Mouse (Mus musculus) heart, embryonic 14.5 days (tissue): Measurements from ENCODE around the gene Srebf1. TPM values are rescaled to one million over a fixed set of nuclear protein-coding genes. Genes with fewer than 3 reads are reported as not detected.
A peak's percentile ranks its signal among the peaks of the same experiment; 100 is the strongest.

ENCODE experiments used
- ATAC-seq: fragments of 200-750 bp; cut with Nextera tagmentation; 2 replicates; pipeline ENCODE4 v1.8.0; 2017; ENCODE audit warnings: low read depth, moderate TSS enrichment; ENCODE audit not compliant: insufficient number of reproducible peaks, insufficient read depth, low FRiP score
- H3K27ac ChIP-seq, 2 experiments: fragments of 200-500 bp in 1 of 2; fragments of 300-500 bp in 1 of 2; sonication (generic) in 1 of 2; replicated peaks in 1 of 2; 2 replicates each; pipeline ENCODE4 v1.5.1; 2012 to 2014; ENCODE audit warnings: low read depth in 2 of 2, low read length in 2 of 2, control low read depth in 1 of 2, mild to moderate bottlenecking in 1 of 2, mixed read lengths in 1 of 2; ENCODE audit not compliant: control insufficient read depth in 1 of 2, insufficient read depth in 1 of 2
- H3K27me3 ChIP-seq: fragments of 300-500 bp; sonication (generic); 2 replicates; pipeline ENCODE4 v1.6.1; 2014; ENCODE audit warnings: mild to moderate bottlenecking, low read length, control low read depth; ENCODE audit not compliant: control insufficient read depth, insufficient read depth
- H3K36me3 ChIP-seq: fragments of 300-500 bp; sonication (generic); 2 replicates; pipeline ENCODE4 v1.6.1; 2014; ENCODE audit warnings: mild to moderate bottlenecking, control low read depth, low read length, mixed read lengths; ENCODE audit not compliant: control insufficient read depth, insufficient read depth
- H3K4me1 ChIP-seq, 2 experiments: fragments of 200-500 bp in 1 of 2; fragments of 300-500 bp in 1 of 2; sonication (generic) in 1 of 2; 2 replicates each; pipeline ENCODE4 v1.6.1; 2012 to 2014; ENCODE audit warnings: low read length in 2 of 2, control low read depth in 1 of 2, mixed read lengths in 1 of 2; ENCODE audit not compliant: control insufficient read depth in 2 of 2, insufficient read depth in 2 of 2
- H3K4me2 ChIP-seq: fragments of 300-500 bp; sonication (generic); 2 replicates; pipeline ENCODE4 v1.6.1; 2014; ENCODE audit warnings: mild to moderate bottlenecking, low read length
- H3K4me3 ChIP-seq, 2 experiments: fragments of 200-500 bp in 1 of 2; fragments of 300-500 bp in 1 of 2; sonication (generic) in 1 of 2; 2 replicates each; pipeline ENCODE4 v1.5.1; 2012 to 2014; ENCODE audit warnings: low read length in 2 of 2, mild to moderate bottlenecking in 2 of 2, control low read depth in 1 of 2, low read depth in 1 of 2, moderate library complexity in 1 of 2; ENCODE audit not compliant: control insufficient read depth in 1 of 2, insufficient read depth in 1 of 2
- H3K9ac ChIP-seq: fragments of 300-500 bp; sonication (generic); 2 replicates; pipeline ENCODE4 v1.6.1; 2014; ENCODE audit warnings: mild to moderate bottlenecking, low read length
- H3K9me3 ChIP-seq: fragments of 300-500 bp; sonication (generic); 2 replicates; pipeline ENCODE4 v1.6.1; 2016; ENCODE audit warnings: low read length, control low read depth; ENCODE audit not compliant: control insufficient read depth
- WGBS: fragments of 180-500 bp; shearing (Covaris S2); extraction: QIAGEN DNeasy Blood & Tissue Kit; methylation state at CpG from one replicate; pipeline ENCODE4 v1.1.7; 2014; 5-methylcytosine and 5-hydroxymethylcytosine counted together
- polyA plus RNA-seq: library from polyadenylated mRNA; unstranded; fragments of >200 nt; fragmentation: Nextera tagmentation; extraction: Ambion mirVana; gene quantifications from 2 replicates; pipeline ENCODE4 v1.2.1, GENCODE M21; 2014

Srebf1 gene
- polyA plus RNA-seq, 1 experiment from 2014 or later: 37.9 TPM

DNA sequence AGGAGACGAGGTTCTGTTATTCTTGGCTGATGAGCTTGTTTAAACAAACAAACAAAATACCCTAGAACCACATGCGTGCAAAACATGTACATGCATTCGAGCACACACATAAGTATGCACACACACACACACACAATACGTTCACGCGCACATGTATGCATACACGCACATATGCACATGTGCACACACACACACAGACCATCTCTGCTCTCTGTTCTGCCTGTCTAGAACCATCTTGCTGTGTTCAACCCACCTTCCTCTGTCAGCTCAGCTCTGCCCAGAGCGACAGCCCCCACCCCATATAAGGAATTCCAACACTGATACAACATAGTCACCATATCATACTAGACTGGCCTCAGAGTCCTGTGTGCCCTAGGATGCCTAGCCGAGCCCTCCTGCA lies 34.3 kb upstream of the Srebf1 start:
- Histone ChIP-seq H3K36me3 (peaks cover 33% of the 10 kb centered on the region), H3K4me1 (peaks cover 33 to 42% of the 10 kb centered on the region in 2 experiments), H3K4me2 (no peak overlapping the region), H3K27me3 (no peaks in the 10 kb centered on the region), H3K9me3 (no peaks in the 10 kb centered on the region), H3K9ac (no peak overlapping the region), H3K4me3 (no peak overlapping the region), H3K27ac (peak overlapping the region in 1 of 2 experiments; percentile 10; a peak in 2 of 4 replicates)
- 70% methylated on average over 9 of the region's 9 CpGs for WGBS
- ATAC-seq: peak; percentile 29; the same call in 1 of the 2 replicates

DNA sequence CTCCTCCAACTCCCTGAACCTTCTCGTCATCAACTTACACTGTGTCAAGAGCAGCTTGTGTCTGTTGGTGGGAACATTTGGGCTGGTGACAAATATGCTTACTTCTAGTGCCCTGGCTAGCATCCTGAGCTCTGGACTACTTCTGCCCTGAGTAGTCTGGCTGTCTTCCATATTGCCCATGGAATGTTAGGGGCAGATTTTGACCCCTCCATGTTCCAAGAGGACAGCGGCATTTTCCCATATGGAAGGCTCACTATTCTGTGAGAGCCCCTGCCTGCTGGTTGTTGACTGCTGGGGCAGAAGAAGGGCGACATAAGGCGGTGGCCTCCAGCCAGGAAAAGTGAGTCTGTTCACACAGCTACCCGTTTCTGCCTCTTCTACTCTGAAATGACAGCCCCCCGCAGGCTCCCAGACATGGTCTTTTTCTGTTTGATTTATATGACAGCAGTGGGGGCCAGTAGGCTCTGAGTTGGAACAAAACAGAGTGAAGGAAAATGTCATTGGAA lies 33.8 kb upstream of the Srebf1 start:
- H3K27ac ChIP-seq: peak overlapping the region in 1 of 2 experiments; percentile 10; a peak in 3 of 4 replicates
- 43% methylated on average over 6 of the region's 6 CpGs for WGBS

DNA sequence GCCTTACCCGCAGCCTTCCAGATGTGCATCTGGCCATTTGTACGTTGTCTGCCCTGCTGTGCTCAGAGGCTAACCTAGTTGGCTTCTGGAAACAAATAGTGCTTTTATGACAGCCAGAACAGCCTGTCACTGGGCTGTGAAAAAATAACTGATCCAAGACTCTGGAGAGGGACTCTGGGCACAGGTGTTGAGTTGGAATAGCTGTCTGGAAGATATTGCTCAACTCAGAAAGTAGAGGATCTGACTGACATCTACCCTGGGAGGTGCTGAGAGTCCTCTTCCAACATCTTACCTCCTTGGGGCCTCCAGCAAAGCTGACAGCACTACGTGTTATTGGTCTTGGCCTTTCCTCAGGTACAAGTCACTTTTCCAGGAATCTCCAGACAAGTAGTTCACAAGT lies 33.3 kb upstream of the Srebf1 start:
- no peak for ATAC-seq
- H3K4me3 ChIP-seq: no peak overlapping the region
- WGBS: 78% methylated on average over 3 of the region's 3 CpGs
- H3K4me2 ChIP-seq: no peak overlapping the region
- no peak overlapping the region for H3K9ac ChIP-seq
- peaks cover 33% of the 10 kb centered on the region for H3K36me3 ChIP-seq
- H3K9me3 ChIP-seq: no peaks in the 10 kb centered on the region
- peak overlapping the region in 1 of 2 experiments; percentile 10; a peak in 1 of 4 replicates for H3K27ac ChIP-seq
- no peaks in the 10 kb centered on the region for H3K27me3 ChIP-seq
- H3K4me1 ChIP-seq: peaks cover 33 to 42% of the 10 kb centered on the region in 2 experiments

More for the DNA sequence above, 33.8 kb upstream of the Srebf1 start:
- ATAC-seq: no peak
- H3K9ac ChIP-seq: no peak overlapping the region
- H3K9me3 ChIP-seq: no peaks in the 10 kb centered on the region
- H3K4me3 ChIP-seq: no peak overlapping the region
- H3K4me1 ChIP-seq: peaks cover 33 to 42% of the 10 kb centered on the region in 2 experiments
- H3K27me3 ChIP-seq: no peaks in the 10 kb centered on the region
- no peak overlapping the region for H3K4me2 ChIP-seq
- H3K36me3 ChIP-seq: peaks cover 33% of the 10 kb centered on the region

DNA sequence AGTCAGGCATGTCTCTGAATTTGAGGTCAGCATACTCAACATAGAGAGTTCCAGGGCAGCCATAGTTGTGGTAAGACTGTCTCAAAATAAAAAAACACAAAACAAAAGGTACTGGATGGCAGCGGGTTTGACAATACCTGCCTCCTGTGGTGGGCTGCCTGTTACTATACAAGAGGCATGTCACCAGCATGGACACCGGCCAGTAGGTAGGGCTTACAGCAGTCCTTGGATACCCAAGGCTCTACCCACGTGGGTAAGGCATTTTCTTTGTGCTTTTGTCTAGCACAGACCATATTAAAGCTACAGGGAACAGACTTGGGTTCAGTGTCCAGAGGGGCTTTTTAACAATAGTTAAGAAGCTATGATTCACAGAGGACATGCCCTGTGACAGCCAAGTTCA lies 32.8 kb upstream of the Srebf1 start:
- no peak for ATAC-seq
- Histone ChIP-seq H3K4me2 (no peak overlapping the region), H3K9ac (no peak overlapping the region), H3K4me3 (no peak overlapping the region), H3K27me3 (no peaks in the 10 kb centered on the region), H3K9me3 (no peaks in the 10 kb centered on the region), H3K36me3 (peaks cover 33% of the 10 kb centered on the region), H3K4me1 (peaks cover 33 to 42% of the 10 kb centered on the region in 2 experiments), H3K27ac (no peak overlapping the region)
- WGBS: 88% methylated on average over 3 of the region's 3 CpGs

DNA sequence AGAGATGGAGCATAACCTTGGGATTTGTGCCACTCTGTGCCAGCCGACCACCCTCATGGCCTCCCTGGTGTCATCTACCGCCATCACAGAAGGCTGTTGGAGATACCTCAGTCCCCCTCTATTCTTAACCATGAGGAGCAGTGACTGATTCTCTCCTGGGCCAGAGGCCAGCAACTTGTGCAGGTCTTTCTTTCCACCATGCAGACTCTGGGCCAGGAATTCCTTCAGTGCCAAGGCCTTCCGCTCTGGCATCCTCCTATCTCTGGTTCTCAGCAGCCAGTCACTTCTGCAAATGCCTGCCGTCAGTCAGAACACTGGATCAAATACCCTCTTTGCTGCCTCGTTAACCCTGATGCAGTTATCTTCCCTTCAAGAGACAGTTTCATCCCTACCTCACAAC lies 31.9 kb upstream of the Srebf1 start:
- peaks cover 33 to 42% of the 10 kb centered on the region in 2 experiments for H3K4me1 ChIP-seq
- ATAC-seq: no peak
- H3K27ac ChIP-seq: peak overlapping the region; percentile 31 to 77; a peak in 3 of 4 replicates
- H3K4me2 ChIP-seq: no peak overlapping the region
- WGBS: 27% methylated on average over 5 of the region's 5 CpGs
- peaks cover 32% of the 10 kb centered on the region for H3K36me3 ChIP-seq
- no peak overlapping the region for H3K9ac ChIP-seq
- H3K27me3 ChIP-seq: no peaks in the 10 kb centered on the region
- no peaks in the 10 kb centered on the region for H3K9me3 ChIP-seq
- no peak overlapping the region for H3K4me3 ChIP-seq

DNA sequence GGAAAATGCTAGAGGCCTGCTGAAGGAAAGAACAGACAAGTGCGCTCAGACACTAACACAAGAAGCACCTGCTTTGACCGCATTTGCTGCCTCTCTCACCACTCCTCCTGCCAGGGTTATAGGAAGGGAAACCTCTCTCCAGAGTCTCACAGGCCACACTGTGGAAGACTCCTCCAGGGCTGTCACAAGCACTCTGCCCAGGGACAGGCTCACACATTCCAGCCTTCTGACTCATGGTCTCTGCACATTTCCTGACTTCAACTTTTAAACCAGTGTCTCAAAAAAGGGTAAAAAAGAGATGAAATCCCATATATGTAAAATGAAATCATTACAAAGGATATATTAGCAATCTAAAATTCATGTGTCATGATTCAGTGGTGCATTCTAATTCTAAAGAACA lies 31.2 kb upstream of the Srebf1 start:
- 0 out of 2 replicates have a peak, but pooled peaks have one; percentile 48 for ATAC-seq
- Histone ChIP-seq H3K36me3 (peaks cover 25% of the 10 kb centered on the region), H3K27ac (peak overlapping the region; percentile 75 to 77), H3K9ac (peak overlapping the region; percentile 38; the same call in 1 of the 2 replicates), H3K4me3 (no peak overlapping the region), H3K9me3 (no peaks in the 10 kb centered on the region), H3K4me2 (no peak overlapping the region), H3K4me1 (peaks cover 33 to 42% of the 10 kb centered on the region in 2 experiments), H3K27me3 (no peaks in the 10 kb centered on the region)
- 78% methylated on average over 2 of the region's 2 CpGs for WGBS

DNA sequence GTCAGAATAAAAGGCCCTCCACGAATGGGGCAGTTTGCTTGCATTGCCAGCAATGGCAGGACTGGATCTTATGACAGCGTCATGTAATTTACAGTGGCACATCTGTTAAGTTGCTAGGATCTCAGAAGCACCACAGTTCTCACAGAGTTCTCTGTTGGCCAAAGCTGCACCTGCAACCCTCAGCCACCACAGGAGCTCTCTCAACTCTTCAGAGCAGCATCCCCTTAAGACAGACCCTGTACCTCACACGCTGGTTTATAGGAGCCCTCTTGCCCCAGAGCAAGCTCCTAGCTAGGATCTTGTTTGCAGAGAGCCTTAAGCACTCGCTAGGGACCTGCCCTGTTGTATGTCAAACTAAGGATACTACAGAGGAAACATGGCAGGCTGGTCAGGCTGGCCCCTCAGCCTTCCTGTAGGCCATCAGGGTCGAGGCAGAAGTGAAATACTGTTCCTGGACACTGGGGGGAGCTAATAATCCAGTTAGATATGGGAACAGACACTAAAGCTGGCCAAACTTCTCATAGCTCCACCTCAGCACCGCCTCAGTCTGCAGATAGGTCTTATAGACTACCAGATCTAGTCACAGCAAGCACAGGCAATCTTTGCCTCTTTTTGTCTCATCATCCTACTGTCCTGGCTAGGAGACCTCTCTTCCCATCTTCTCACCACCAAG lies 28.7 kb upstream of the Srebf1 start:
- no peak overlapping the region for H3K9ac ChIP-seq
- no peak for ATAC-seq
- H3K4me1 ChIP-seq: peaks cover 26 to 30% of the 10 kb centered on the region in 2 experiments
- H3K9me3 ChIP-seq: no peaks in the 10 kb centered on the region
- H3K4me3 ChIP-seq: no peak overlapping the region
- no peaks in the 10 kb centered on the region for H3K27me3 ChIP-seq
- no peak overlapping the region for H3K4me2 ChIP-seq
- H3K36me3 ChIP-seq: peaks cover 15% of the 10 kb centered on the region
- WGBS: 58% methylated on average over 6 of the region's 6 CpGs
- H3K27ac ChIP-seq: no peak overlapping the region
